Mouse (Mus musculus) c-Kit-positive CD71-negative TER-119-negative erythroid progenitor cells, embryonic 14.5 days (primary cell): ENCODE data around the gene Gm20388.

ENCODE experiments used
- DNase-seq: peaks from one replicate; pipeline ENCODE4 v3.0.0-alpha.2; 2013; ENCODE audit warnings: low read depth

Gene Gm20388

GRCm38 (mm10) chr8:122966638-122967037 lies 3056.0 kb downstream of the Gm20388 start:
- DNase-seq = no peak

- DNase-seq = no peak
These were observed 3057.5 kb downstream of the Gm20388 start for GRCm38 (mm10) chr8:122968145-122968544.

- DNase-seq = no peak
These were observed 3059.5 kb downstream of the Gm20388 start for GRCm38 (mm10) chr8:122969964-122970620.

DNA sequence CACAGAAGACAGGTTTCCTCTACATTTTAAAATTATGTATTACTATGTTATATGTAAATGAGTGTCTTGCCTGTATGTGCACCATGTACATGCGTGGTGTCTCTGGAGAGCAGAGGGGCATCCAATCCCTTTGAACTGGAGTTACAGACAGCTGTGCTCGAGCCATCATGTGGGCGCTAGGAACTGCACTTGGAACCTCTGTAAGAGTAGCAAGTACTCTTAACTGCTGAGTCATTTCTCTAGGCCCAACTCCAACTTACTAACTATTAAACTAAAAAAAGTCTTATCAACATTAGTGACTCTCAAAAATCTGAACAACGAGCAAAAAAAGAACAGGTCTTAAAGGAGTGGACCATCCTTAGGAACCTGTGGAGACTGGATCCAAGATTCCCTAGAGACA lies 3065.4 kb downstream of the Gm20388 start:
- DNase-seq = no peak

DNA sequence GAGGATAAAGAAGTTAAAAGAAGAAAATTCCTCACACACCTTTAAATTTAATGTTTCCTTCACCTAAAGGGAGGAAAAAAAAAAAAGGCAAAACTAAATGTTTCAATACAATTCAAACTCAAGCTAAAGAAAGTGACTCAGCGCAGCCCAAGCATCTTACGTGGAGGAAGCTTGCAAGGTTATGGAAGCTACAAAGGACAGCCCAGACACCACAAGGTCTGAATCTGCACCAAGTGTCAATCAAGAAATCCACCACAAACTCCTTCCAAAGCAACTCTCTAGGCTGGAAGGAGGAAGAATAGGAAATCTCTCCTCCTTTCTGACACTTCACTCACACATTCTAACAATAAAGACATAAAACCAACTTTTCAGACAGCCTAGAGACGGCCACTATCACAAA lies 3068.8 kb downstream of the Gm20388 start:
- DNase-seq = no peak

DNA sequence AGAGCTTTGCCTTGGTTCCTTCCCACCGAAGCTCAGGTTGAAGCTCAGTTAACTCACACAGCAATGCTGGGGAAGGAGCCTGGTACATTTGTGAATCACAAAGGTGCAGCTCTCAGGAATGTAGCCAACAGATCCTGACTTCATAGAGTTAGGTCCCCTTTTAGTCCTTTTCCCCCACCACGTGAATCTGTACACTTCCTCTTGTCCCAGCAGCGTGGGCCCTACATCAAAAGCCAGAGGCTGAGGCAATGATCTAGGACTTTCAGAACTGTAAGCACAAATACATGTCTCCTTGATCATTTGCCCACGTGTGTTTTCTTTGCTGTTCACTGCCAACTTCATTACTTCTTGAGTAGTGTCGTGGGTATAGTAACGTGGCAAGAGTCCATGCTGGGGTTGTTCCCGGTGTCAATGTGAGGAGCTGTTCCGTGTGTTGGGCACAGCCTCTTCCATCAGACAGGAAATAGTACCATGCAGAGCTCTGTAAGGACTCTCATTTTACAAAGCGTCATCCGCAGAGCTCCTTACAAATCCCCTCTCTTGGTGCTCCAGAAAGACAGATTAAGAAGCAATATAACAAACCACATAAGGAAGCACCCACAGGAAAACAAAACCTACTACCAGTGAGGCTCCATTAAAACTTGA lies 3069.3 kb downstream of the Gm20388 start:
- DNase-seq = no peak

DNA sequence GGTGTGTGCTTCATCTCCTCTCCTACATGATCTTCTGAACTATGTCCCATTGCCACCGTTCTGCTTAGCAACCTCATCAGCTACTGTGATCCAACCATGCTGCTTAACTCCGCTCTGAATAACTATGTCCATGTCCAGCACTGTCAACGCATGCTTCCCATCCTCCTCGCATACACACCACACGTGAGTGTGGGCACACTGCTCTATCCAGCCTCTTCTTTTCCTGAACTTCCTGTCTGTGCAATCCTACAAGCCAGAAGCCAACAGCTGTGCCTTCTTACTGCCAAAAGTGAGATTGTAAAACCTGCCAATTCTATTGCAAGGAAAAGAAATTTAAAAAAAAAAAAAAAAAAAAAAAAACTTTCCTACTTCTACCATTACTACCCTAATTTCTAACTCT lies 3071.0 kb downstream of the Gm20388 start:
- no peak for DNase-seq

DNA sequence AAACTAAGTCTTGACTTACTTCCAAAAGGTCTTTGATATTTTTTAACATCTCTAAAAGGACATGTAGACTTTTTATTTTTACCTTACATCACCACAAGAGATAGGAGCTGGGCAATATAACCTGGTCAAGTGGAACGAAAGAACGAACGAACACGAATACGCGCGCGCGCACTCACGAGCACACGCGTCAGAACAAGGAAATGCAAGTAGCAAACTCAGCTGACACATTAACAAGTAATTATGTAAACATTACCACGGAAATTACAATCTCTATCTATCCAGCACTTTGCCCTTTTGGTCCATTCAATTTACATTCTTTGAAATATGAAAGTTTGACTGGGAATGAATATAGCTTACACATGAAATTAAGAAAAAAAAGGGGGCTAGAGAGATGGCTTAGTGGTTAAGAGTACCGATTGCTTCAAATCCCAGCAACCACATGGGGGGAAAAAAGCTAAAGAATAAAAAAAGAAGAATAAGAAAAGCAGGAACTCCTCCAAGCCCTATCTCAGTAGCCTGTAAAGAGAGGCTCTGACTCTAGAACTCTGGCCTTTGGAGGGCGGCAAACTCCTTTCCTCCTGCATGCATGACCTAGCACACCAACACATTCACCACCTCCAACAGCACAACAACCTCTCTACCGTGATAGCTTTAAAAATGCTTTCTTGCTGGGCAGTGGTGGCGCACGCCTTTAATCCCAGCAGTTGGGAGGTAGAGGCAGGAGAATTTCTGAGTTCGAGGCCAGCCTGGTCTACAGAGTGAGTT lies 3072.7 kb downstream of the Gm20388 start:
- no peak for DNase-seq

DNA sequence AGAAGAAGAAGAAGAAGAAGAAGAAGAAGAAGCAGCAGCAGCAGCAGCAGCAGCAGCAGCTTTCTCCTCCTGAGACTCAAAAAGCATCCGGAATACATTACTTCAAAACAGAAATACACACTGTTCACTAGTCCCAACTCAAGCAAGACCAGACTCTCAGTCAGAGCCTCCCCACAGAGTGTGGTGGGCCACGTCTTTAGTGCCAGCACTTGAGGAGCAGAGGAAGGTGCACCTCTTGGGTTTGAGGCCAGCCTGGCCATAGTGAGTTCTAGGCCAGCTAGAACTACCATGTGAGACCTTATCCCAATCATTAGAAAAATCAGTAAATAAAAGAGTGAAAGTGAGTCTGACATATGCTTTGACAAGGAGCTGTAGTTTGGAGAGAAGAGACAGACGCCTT lies 3073.5 kb downstream of the Gm20388 start:
- DNase-seq = no peak

GRCm38 (mm10) chr8:122986501-122987184 lies 3076.0 kb downstream of the Gm20388 start:
- DNase-seq = no peak

- no peak for DNase-seq
These were observed 3076.6 kb downstream of the Gm20388 start for GRCm38 (mm10) chr8:122987255-122987654.

DNA sequence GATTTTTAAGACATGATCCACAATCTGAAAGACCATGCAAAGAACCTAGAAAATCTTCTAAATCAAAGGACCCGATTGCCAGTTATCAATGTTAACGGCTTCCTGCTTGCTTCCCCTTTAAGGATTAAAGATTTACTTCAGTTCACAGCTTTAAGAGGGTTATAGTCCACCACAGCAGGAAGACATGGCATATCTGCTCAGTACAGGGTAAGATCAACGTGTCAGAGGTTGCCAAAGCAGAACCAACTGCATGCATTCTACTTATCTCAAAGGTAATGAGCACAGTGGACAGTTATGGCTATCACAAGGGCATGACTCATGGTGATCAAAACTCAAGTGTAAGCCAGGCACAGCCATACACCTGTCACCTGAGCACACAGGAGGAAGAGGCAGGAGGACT lies 3078.3 kb downstream of the Gm20388 start:
- DNase-seq = no peak

DNA sequence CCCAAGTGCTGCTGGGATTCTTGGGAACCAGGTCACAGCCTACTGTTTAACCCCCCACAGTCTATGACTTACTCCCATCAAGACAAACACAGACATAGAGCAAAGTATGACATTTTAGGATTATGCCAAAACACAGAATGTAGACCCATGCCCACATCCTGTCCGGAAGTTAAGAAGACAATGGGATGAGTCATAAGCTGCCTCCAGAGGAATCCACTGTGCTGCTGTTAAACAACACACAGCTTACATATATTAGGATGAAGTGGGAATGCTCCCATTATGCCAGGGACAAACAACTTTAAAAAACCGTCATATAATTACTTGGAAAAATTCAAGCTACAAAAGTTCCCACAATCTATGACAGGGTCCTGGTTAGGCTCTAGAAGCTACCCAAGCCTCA lies 3079.3 kb downstream of the Gm20388 start:
- no peak for DNase-seq

GRCm38 (mm10) chr8:122991368-122991767 lies 3080.7 kb downstream of the Gm20388 start:
- no peak for DNase-seq

GRCm38 (mm10) chr8:122992296-122992695 lies 3081.7 kb downstream of the Gm20388 start:
- DNase-seq = no peak

- no peak for DNase-seq
These were observed 3082.4 kb downstream of the Gm20388 start for GRCm38 (mm10) chr8:122993031-122993430.

- DNase-seq = no peak
These were observed 3083.1 kb downstream of the Gm20388 start for GRCm38 (mm10) chr8:122993740-122994139.

- no peak for DNase-seq
These were observed 3087.3 kb downstream of the Gm20388 start for GRCm38 (mm10) chr8:122997963-122998362.

- no peak for DNase-seq
These were observed 3089.7 kb downstream of the Gm20388 start for GRCm38 (mm10) chr8:123000311-123000710.

DNA sequence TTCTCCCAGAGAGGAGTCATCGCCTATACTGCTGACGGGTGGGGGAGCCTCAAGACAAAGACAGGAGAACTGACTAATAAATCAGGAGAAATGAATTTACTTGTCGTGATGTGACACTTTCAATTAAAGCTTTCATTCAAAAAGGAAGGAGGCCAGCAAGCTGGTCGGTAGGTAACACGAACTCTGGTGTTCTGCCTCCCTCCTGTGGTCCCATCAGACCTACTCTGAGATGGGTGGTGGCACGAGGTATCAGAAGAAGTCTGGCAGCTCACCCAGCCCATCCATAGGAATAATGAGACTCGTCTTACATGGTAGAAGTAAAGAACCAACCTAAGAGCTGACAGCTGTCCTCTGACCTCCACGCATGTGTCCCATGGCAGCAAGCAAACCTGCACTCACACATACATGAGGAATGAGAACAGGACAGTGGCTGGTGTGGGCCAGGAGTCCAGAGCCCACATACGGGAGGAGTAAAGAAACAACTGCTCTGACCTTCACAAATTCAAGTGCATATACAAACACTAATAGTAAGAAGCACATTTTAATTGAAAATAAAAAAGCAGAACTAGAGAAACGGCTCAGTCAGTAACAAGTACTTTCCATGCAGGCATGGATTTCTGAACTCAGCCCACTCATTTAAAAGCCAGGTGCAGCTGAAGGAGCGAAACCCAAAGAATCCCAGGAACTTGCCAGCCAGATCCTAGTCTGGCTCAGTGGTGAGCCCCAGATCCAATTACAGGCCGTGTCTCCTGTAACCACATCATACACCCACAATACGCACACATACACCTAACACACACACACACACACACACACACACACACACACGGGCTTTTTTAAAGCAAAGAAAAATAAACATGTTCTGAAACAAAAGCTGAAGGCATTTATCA lies 3093.6 kb downstream of the Gm20388 start:
- DNase-seq = no peak

GRCm38 (mm10) chr8:123005328-123005727 lies 3094.7 kb downstream of the Gm20388 start:
- DNase-seq = no peak

DNA sequence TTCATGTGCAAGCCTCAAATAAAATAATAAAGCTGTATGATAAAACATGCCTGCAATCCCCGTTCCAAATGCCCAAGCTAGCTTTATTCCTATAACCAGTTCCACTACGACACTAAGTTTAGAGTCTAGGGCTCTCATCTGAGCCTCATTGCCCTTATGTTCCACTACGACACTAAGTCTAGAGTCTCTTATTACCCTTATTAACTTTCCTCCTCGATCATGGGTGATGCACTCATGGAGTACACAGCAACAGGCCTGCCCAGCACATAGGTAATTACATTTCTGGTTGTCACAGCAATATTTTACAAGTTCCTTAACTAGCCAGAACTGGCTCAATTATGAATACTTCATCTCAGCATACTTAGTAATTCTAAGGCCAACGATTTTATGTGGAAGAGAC lies 3095.2 kb downstream of the Gm20388 start:
- DNase-seq = no peak
